Mouse (Mus musculus): ENCODE results near the gene Gli3. TPM values are rescaled to one million over a fixed set of nuclear protein-coding genes. Genes with fewer than 3 reads are reported as not detected.

Gene Gli3
- total and polyA plus RNA-seq, 2 experiments from 2014 or later = 3.4 to 6.4 TPM

DNA sequence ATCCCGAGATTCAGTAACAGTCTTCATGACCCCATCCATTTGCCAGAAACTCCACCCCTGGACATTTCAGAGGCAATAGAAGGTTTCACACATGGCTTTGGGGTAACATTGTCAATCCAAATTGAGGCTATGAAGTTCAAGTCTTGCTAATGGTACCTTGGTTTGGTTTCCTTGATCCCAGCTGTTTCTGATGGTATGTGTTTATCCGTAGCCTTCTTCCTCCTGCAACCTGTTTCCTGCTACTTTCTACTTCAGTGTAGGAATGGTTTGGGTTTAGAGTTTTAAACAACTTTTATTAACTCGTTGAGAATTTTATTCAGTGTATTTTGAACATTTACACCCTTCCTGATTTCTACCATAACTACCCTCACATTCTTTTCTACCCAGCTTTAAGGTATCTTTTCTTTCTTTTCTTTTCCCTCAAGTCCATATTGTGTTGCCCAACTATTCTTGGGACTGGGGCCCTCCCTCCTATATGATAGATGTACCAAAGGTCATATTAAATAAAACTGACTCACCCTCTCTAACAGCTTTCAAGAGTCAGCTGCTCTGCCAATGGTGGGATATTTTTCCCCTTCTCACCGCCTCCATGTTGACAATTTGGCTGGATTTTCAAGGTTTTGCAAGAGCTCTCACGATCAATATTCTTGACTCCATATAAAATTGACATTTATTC, 225.9 kb downstream of the Gli3 start:
- Histone ChIP-seq H3K9me3 (ENCODE audit: low read length) (no peaks in the 10 kb centered on the region), H3K4me1 (ENCODE audit: insufficient read depth) (no peaks in the 10 kb centered on the region), H3K9ac (no peak overlapping the region), H3K4me2 (ENCODE audit: low read depth) (no peak overlapping the region), H3K4me3 (ENCODE audit: low read depth, low read length) (no peak overlapping the region), H3K36me3 (ENCODE audit: insufficient read depth) (no peaks in the 10 kb centered on the region), H3K27ac (ENCODE audit: low read depth, low read length) (no peak overlapping the region), H3K27me3 (ENCODE audit: insufficient read depth, low read length) (no peaks in the 10 kb centered on the region)
- DNase-seq = no peak
- ATAC-seq = no peak
- no peak for TF ChIP-seq CTCF (IDR thresholded peaks at IDR 0.05; ENCODE audit: low read depth)
- 82% methylated on average over 5 of the region's 5 CpGs for WGBS

DNA sequence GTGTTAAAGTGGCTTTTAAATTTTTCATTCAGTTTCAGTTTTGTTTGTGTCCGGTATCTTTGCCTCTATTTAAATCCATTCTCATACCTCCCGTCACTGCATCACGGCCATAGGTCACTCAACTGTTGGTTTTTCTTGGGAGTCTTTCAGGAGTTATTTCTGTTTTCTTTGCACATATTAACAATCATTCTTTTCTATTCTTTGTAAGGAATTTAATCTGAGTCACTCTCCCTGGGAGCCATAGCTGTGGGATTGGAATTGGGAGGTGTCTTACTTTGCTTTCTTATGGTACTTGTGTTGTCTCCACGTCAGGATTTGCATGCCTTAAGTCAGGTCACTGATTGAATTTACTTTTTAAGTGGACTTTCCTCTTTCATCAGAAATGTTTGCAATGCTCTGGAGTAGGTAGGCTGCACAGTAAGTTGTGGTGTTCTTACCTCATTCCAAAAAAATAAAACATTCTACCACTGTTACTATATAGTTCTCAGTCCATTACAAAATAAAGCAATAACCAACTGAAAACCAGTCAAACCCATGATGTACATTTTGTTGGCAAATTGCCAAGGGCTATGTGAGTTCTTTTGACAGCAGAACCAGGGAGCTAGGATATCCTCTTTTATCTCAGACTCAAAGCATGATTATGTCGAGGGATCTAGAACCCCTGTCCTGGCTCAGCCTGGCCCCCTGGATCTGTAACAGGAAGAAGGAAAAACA, 228.9 kb downstream of the Gli3 start:
- ATAC-seq (no peak), DNase-seq (no peak)
- H3K27me3 ChIP-seq (ENCODE audit: insufficient read depth, low read length) = no peaks in the 10 kb centered on the region
- WGBS = 37% methylated on average over 5 of the region's 5 CpGs
- H3K4me1 ChIP-seq (ENCODE audit: insufficient read depth) = no peaks in the 10 kb centered on the region
- no peak overlapping the region for H3K27ac ChIP-seq (ENCODE audit: low read depth, low read length)
- no peak overlapping the region for H3K9ac ChIP-seq
- TF ChIP-seq CTCF (IDR thresholded peaks at IDR 0.05; ENCODE audit: low read depth) = no peak
- H3K36me3 ChIP-seq (ENCODE audit: insufficient read depth) = no peaks in the 10 kb centered on the region
- H3K4me3 ChIP-seq (ENCODE audit: low read depth, low read length) = no peak overlapping the region
- H3K4me2 ChIP-seq (ENCODE audit: low read depth) = no peak overlapping the region
- H3K9me3 ChIP-seq (ENCODE audit: low read length) = no peaks in the 10 kb centered on the region

DNA sequence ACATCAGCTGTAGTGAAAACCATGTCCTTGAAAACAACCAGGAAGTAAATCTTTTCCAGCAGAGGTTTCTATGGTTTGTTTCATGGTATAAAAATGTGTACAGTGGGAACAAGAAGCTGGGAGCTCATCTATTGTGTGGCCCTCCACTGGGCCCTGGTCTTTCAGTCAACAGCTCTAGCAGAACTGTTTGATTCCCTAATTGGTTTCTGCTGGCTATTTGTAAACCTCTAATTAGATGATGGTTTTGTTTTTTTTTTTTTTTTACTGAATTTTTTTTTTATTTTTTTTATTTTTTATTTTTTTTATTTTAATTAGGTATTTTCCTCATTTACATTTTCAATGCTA, 229.4 kb downstream of the Gli3 start:
- no peaks in the 10 kb centered on the region for H3K36me3 ChIP-seq (ENCODE audit: insufficient read depth)
- no peak overlapping the region for H3K27ac ChIP-seq (ENCODE audit: low read depth, low read length)
- no peak overlapping the region for H3K4me3 ChIP-seq (ENCODE audit: low read depth, low read length)
- no peak overlapping the region for H3K9ac ChIP-seq
- TF ChIP-seq CTCF (IDR thresholded peaks at IDR 0.05; ENCODE audit: low read depth) = no peak
- no peak for DNase-seq
- H3K4me2 ChIP-seq (ENCODE audit: low read depth) = no peak overlapping the region
- no peak for ATAC-seq
- no peaks in the 10 kb centered on the region for H3K27me3 ChIP-seq (ENCODE audit: insufficient read depth, low read length)
- H3K9me3 ChIP-seq (ENCODE audit: low read length) = no peaks in the 10 kb centered on the region
- H3K4me1 ChIP-seq (ENCODE audit: insufficient read depth) = no peaks in the 10 kb centered on the region

DNA sequence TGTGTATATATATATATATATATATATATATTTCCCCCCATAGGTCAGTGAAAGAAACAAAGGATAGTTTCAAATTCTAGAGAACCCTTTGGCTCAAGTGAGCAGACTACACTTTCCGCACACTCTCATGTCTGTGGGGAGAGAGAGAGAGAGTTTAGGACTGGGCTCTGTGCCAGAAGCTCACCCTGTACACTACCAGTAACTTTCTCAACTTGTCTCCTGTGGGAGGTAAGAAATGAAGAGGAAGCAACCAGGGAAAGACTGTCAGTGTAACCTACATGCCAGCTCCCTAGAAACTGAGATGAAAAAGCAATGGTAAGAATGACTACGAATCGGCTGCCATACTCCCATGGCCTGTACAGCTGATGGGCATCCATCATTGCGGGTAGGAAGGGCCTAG, 235.2 kb downstream of the Gli3 start:
- no peak overlapping the region for H3K9ac ChIP-seq
- H3K4me3 ChIP-seq (ENCODE audit: low read depth, low read length) = no peak overlapping the region
- no peaks in the 10 kb centered on the region for H3K36me3 ChIP-seq (ENCODE audit: insufficient read depth)
- 86% methylated on average over 4 of the region's 4 CpGs for WGBS
- DNase-seq (no peak), ATAC-seq (no peak)
- H3K27me3 ChIP-seq (ENCODE audit: insufficient read depth, low read length) = no peaks in the 10 kb centered on the region
- no peak overlapping the region for H3K27ac ChIP-seq (ENCODE audit: low read depth, low read length)
- H3K9me3 ChIP-seq (ENCODE audit: low read length) = no peaks in the 10 kb centered on the region
- no peak overlapping the region for H3K4me2 ChIP-seq (ENCODE audit: low read depth)
- H3K4me1 ChIP-seq (ENCODE audit: insufficient read depth) = no peaks in the 10 kb centered on the region
- no peak for TF ChIP-seq CTCF (IDR thresholded peaks at IDR 0.05; ENCODE audit: low read depth)

DNA sequence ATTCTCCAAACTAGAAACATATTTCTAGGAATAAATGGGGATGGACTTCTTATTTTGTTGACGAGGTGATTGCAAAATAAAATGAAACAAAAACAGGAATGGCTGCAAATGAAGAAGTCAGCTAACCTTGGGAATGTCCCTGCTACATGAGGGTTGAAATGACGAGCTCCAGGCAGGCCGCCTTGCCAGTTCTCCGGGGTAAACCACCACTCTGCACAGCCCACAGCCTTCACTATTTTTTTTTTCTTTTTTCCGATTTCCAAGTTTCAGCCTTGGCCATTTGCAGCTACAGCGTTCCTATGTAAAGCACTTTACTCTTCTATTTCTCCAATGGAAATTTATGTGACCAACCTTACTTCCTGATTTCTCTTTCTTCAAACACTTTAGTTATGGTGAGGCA, 236.1 kb downstream of the Gli3 start:
- ATAC-seq = no peak
- TF ChIP-seq CTCF (IDR thresholded peaks at IDR 0.05; ENCODE audit: low read depth) = no peak

DNA sequence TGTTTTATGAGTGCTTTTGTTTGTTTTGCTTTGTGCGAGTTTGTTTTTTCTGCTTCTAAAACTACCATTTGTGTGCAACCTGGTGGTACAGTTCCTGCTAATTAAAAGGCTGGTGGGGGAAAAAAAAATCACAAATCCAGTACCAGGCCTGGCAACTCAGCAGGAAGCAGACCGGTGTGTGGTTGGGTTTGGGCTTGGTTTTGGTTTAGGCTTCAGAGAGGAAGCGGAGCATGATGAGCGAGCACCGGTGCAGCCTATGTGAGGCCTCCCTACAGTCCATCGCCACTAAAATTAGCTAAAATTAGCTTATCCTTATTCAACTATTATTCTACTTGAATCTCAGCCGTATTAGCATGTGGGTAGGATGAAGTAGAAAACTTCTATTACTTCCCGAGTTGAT, 241.6 kb downstream of the Gli3 start:
- no peak overlapping the region for H3K9ac ChIP-seq
- DNase-seq (no peak), ATAC-seq (no peak)
- no peaks in the 10 kb centered on the region for H3K4me1 ChIP-seq (ENCODE audit: insufficient read depth)
- H3K4me3 ChIP-seq (ENCODE audit: low read depth, low read length) = no peak overlapping the region
- WGBS = 35% methylated on average over 8 of the region's 8 CpGs
- H3K9me3 ChIP-seq (ENCODE audit: low read length) = no peaks in the 10 kb centered on the region
- H3K27me3 ChIP-seq (ENCODE audit: insufficient read depth, low read length) = no peaks in the 10 kb centered on the region
- no peaks in the 10 kb centered on the region for H3K36me3 ChIP-seq (ENCODE audit: insufficient read depth)
- H3K4me2 ChIP-seq (ENCODE audit: low read depth) = no peak overlapping the region
- TF ChIP-seq CTCF (IDR thresholded peaks at IDR 0.05; ENCODE audit: low read depth) = no peak
- H3K27ac ChIP-seq (ENCODE audit: low read depth, low read length) = no peak overlapping the region

More for the DNA sequence above, 236.1 kb downstream of the Gli3 start:
- no peak for DNase-seq
- H3K9ac ChIP-seq = no peak overlapping the region
- no peaks in the 10 kb centered on the region for H3K9me3 ChIP-seq (ENCODE audit: low read length)
- no peak overlapping the region for H3K4me3 ChIP-seq (ENCODE audit: low read depth, low read length)
- no peaks in the 10 kb centered on the region for H3K4me1 ChIP-seq (ENCODE audit: insufficient read depth)
- H3K36me3 ChIP-seq (ENCODE audit: insufficient read depth) = no peaks in the 10 kb centered on the region
- H3K27me3 ChIP-seq (ENCODE audit: insufficient read depth, low read length) = no peaks in the 10 kb centered on the region
- 86% methylated on average over 6 of the region's 6 CpGs for WGBS
- no peak overlapping the region for H3K27ac ChIP-seq (ENCODE audit: low read depth, low read length)
- H3K4me2 ChIP-seq (ENCODE audit: low read depth) = no peak overlapping the region

DNA sequence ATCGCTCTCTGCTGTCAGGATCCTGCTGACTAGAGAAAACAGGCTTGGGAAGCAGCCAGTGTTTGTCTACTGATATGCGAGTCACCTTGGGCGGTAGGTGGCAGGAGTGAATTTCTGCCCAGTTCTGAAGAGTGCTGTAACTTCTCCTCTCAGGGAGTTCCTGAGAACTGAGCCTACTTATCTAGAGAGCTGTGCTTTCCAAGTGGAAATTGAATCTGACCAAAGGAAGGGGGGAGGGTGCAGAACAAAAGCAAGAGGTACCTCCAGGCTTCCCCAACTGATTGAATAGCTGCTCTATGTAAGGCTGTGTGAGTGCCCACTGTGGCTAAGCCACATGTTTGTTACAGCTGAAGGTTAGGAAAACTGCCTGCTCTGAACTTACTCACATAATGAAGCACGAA, 244.4 kb downstream of the Gli3 start:
- H3K4me2 ChIP-seq (ENCODE audit: low read depth) = no peak overlapping the region
- DNase-seq (no peak), ATAC-seq (peak; percentile 56)
- no peak for TF ChIP-seq CTCF (IDR thresholded peaks at IDR 0.05; ENCODE audit: low read depth)
- H3K27ac ChIP-seq (ENCODE audit: low read depth, low read length) = no peak overlapping the region
- H3K9me3 ChIP-seq (ENCODE audit: low read length) = no peaks in the 10 kb centered on the region
- H3K36me3 ChIP-seq (ENCODE audit: insufficient read depth) = no peaks in the 10 kb centered on the region
- 4% methylated on average over 4 of the region's 4 CpGs for WGBS
- H3K4me1 ChIP-seq (ENCODE audit: insufficient read depth) = no peaks in the 10 kb centered on the region
- no peak overlapping the region for H3K9ac ChIP-seq
- H3K27me3 ChIP-seq (ENCODE audit: insufficient read depth, low read length) = no peaks in the 10 kb centered on the region
- H3K4me3 ChIP-seq (ENCODE audit: low read depth, low read length) = no peak overlapping the region

All from forebrain, postnatal 0 days (tissue).